Mouse (Mus musculus): ENCODE measurements around the gene Fgfr2. TPM values are rescaled to one million over a fixed set of nuclear protein-coding genes. Genes with fewer than 3 reads are reported as not detected.

Fgfr2 gene
- total RNA-seq, 2 experiments from 2014 or later: 27.3 to 32.7 TPM

DNA sequence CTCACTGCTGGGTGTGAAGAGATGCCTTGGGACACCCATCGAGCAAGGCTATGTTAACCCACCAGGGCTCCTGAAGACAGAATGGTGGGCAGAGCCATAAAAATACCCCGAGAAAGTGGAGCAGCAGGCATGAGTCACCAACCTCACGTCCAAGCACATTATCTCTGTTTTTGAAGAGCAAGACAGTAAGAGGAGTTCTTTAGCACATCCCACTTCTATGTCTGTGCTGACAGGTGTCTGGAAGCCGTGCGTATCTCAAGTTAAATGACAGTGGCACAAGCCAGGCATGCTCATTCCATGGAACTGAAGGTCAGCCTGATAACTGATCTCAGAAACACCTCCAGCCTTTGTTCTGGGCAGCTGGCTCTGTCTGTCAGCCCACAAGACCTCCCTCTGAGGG, 1055.2 kb downstream of the Fgfr2 start:
- intact Hi-C loops (cut with DNase I): no loop called here
- peak; percentile 65 to 76 for DNase-seq (ENCODE audit: low spot score in 2 of 2)

DNA sequence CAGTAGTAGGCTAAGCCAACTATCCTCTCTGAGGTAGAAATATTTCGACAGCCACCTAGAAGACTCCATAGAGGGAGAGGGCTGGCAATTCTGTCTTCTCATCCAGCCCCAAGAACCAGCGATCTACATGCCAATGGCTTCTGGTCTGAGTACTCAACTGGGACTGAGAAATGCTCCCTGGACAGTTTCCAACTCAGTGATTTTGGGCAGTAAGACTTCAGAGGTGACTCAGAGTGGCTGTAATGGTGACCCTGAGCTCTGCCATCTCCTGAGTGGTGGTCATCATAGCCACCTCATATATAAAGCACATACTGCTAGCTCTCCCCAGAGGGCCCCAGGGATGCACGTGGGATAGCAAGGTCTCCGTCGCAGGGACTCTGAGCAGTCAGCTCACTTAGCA, 1055.6 kb downstream of the Fgfr2 start:
- DNase-seq (ENCODE audit: low spot score in 2 of 2): no peak
- intact Hi-C loops (cut with DNase I): no loop called here

DNA sequence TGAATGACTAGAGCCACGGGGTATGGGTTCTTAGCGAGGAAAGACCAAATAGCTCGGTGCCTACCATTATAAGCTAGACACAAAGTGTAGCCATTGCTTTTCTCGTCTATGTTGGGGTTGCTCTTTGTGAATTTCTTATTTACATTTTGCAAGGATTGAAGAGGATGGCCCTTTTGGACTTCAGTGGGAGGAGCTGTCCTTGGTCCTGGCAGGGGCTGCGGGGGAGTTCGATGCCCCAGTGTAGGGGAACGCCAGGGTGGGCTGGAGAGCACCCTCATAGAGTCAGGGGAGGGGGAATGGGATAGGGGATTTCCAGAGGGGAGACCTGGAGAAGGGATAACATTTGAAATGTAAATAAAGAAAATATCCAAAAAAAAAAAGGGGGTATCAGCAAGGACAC, 1063.0 kb downstream of the Fgfr2 start:
- no peak for DNase-seq (ENCODE audit: low spot score in 2 of 2)
- intact Hi-C loops (cut with DNase I): no loop called here

- DNase-seq (ENCODE audit: low spot score in 2 of 2): no peak
- intact Hi-C loops (cut with DNase I): no loop called here
Measured at GRCm38 (mm10) chr7:132056565-132056964, 1066.6 kb downstream of the Fgfr2 start.

GRCm38 (mm10) chr7:132046662-132047061, 1076.5 kb downstream of the Fgfr2 start:
- DNase-seq (ENCODE audit: low spot score in 2 of 2): peak; percentile 26 to 56
- intact Hi-C loops (cut with DNase I): no loop called here

- DNase-seq (ENCODE audit: low spot score in 2 of 2): peak in 1 of 2 experiments; percentile 42
- intact Hi-C loops (cut with DNase I): no loop called here
Measured at GRCm38 (mm10) chr7:132031940-132032531, 1091.1 kb downstream of the Fgfr2 start.

- no peak for DNase-seq (ENCODE audit: low spot score in 2 of 2)
- intact Hi-C loops (cut with DNase I): no loop called here
Measured at GRCm38 (mm10) chr7:132026671-132027070, 1096.5 kb downstream of the Fgfr2 start.

DNA sequence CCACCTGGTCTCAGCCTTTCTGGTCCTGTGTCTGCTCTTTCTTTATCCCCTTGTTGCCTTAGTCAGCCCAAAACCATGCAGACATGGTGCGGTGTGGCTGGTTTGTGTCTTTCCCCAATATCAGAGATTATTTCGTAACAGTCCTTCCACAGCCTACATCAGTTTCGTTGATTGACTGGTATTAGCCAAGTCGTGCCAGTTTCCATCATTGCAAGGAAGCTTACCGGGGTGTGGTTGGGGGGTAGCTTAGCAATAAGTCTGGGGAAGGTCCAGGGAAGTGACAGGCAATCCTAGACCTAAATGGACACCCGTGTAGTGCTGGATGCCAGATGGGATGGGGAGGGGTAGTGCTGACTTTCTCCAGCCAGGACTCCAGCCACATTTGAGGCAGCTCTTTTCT, 1097.6 kb downstream of the Fgfr2 start:
- DNase-seq (ENCODE audit: low spot score in 2 of 2): no peak

DNA sequence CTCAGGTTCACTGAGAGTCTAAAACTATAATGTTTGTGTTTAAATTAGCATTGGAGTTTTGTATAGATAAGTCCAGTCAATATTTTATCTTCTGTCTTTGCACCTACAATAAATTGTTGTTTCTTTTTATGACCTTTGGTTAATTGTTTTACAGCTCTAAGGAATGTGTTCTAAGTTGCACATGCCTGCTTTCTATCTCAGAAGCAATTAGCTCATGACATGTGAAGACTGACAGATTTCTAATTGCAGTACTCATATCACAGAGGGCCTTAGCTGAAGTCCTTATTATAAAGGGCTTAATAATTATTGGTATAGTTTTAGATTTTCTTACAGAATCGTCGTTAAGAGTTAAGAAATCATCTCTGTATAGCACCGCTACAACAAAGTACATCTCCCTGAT, 1107.2 kb downstream of the Fgfr2 start:
- no peak for DNase-seq (ENCODE audit: low spot score in 2 of 2)
- intact Hi-C loops (cut with DNase I): no loop called here

More for the DNA sequence above, 1097.6 kb downstream of the Fgfr2 start:
- intact Hi-C loops (cut with DNase I): no loop called here

DNA sequence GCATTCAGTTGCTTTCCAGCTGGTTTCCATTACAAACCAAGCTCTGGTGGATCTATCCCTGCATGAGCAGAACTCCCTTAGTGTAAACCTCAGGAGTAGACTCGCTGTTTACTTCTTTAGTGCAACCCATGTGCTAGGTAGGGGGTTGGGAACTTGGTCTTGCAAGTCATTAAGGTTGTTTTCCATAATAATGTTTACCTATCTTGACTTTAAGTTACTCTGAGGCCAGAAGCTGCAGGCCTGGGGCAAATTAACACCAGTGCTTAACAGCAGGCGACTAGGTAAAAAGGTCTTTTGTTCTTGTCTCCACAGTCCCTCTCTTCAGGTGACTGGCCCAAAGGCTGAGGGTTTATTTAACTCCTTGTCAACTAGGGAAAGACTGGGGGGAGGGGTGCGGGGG, 1108.0 kb downstream of the Fgfr2 start:
- intact Hi-C loops (cut with DNase I): no loop called here

DNA sequence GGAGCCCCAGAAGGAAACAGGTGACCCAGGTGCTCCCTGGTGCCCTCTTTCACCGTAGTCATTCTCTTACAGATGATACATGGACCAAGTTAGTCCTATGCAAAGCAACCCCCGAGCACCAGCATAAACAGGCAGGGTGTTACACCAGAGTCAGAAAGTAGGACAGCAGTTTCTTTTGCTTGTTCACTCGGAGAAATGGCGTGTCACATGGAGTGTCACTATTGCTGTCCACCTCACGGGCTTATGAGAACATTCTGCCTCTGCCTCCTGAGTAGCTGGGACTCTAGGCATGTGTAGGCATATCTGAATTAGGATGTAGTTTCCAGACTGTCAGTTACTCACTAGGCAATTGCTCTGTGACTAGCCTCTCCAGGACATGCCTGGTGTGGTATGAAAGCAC, 1109.2 kb downstream of the Fgfr2 start:
- DNase-seq (ENCODE audit: low spot score in 2 of 2): peak in 1 of 2 experiments; percentile 51
- intact Hi-C loops (cut with DNase I): no loop called here

More for the DNA sequence above, 1108.0 kb downstream of the Fgfr2 start:
- DNase-seq (ENCODE audit: low spot score in 2 of 2): no peak

GRCm38 (mm10) chr7:132012969-132013679, 1110.0 kb downstream of the Fgfr2 start:
- DNase-seq (ENCODE audit: low spot score in 2 of 2): peak; percentile 51 to 74
- intact Hi-C loops (cut with DNase I): no loop called here

DNA sequence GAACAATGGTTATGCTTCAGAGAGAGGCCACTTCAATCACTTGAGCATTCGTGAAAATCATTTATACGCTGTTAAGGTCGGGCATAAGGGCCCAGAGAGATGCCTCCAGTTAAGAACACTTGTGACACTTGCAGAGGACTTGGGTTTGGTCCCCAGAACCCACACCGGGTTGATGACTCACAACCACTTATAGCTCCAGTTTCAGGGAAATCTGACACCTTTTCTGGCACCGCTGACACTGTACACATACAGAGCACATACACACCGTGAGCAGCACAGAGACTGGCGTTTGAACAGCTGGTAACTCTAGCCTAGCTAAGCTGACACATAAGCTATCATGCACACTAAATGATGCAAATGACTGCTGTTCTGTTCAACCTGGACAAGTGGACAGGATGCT, 1114.1 kb downstream of the Fgfr2 start:
- no peak for DNase-seq (ENCODE audit: low spot score in 2 of 2)
- intact Hi-C loops (cut with DNase I): no loop called here

DNA sequence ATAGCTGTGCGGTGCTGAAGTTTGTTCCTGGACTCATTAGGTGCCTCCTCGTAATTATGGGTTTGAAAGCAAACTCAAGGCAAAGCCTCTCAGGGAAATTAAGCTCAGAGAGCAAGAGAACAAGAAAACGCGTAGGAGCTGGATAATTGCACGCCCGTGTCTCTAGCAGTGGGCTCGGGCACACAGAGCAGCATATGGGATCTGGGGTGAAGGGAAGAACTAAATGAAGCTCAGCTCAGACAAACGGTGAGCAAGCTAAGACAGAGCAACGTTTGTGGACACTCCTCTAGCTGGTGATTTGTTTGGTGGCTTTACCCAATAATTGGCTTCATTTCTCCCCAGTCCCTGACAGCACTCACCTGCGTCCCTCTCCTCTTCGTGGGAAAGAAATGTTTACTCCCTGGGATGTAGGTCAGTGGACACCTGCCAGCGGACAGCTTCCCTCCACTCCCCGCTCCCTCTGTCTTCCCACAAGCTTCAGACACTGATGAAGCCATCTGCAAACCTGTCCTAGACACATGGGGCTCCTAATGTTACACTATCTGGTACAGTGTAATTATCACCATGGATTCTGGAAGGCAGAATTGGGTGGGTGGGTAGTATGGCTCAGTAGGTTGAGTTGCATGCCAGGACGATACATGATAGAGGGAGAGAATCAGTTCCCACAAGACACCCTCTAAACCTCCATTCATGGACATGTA, 1117.0 kb downstream of the Fgfr2 start:
- intact Hi-C loops (cut with DNase I): no loop called here
- peak; percentile 31 to 61 for DNase-seq (ENCODE audit: low spot score in 2 of 2)

DNA sequence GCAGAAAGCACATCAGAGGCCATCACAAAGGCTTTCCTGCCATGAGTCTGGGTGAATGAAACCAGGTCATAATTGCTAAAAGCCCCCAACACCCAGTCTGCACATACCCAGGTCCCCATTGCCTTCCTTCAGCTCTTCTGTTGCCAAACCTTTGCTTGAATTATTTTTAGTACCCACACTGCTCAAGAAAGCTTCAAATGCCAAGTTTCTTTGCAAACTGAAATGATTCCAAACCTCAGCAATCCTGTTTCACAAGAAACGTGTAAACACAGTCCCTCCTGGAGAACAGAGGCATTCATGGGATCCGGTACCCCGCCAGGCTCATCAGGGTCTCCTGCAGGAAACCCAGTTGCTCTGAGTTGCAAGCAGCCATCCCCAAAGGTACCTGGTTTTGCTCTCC, 1130.3 kb downstream of the Fgfr2 start:
- peak in 1 of 2 experiments; percentile 50 for DNase-seq (ENCODE audit: low spot score in 2 of 2)
- intact Hi-C loops (cut with DNase I): no loop called here

GRCm38 (mm10) chr7:131992226-131992625, 1130.9 kb downstream of the Fgfr2 start:
- DNase-seq (ENCODE audit: low spot score in 2 of 2): no peak
- intact Hi-C loops (cut with DNase I): no loop called here

DNA sequence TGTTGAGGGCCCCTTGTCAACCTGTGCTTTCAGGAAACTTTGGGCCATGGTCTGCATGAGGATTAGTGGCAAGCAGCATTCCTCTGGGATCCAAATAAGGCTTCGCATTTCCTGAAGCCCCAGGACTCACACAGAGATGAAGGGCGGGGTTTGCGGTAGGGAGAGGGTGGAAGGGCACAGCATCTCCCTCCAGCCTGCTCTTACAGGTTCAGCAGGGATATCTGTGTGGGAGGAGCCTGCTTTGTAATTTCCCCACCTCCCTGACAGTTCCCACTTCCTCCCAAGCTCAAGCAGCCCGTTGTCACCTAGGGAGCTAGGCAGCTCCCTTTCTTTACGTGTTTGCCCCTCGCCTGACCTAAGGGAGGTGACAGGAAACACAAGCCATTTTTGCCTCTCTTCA, 1134.1 kb downstream of the Fgfr2 start:
- DNase-seq (ENCODE audit: low spot score in 2 of 2): no peak
- intact Hi-C loops (cut with DNase I): no loop called here

GRCm38 (mm10) chr7:131978609-131979008, 1144.5 kb downstream of the Fgfr2 start:
- intact Hi-C loops (cut with DNase I): no loop called here
- no peak for DNase-seq (ENCODE audit: low spot score in 2 of 2)

DNA sequence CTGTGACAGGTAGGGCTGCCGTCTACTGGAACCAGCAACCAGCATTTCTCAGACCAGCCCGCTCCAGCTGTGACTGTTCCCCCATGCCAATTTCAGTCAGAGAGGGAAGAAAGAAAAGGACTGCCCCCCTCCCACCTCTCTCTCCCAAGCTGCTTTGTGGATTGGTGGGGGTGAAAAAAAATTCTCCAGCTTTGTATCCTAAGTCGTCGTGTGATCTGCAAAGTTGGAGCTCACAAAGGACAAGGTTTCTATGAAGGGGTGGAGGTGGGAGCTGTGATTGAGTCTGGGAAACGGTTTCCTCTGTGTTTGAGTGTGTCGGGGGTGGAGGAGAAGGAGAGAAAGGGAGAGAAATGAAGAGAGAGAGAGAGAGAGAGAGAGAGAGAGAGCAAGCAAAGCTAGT, 1147.3 kb downstream of the Fgfr2 start:
- intact Hi-C loops (cut with DNase I): no loop called here

GRCm38 (mm10) chr7:131970255-131970654, 1152.9 kb downstream of the Fgfr2 start:
- intact Hi-C loops (cut with DNase I): no loop called here
- no peak for DNase-seq (ENCODE audit: low spot score in 2 of 2)

More for the DNA sequence above, 1147.3 kb downstream of the Fgfr2 start:
- no peak for DNase-seq (ENCODE audit: low spot score in 2 of 2)
